Mouse (Mus musculus) T-helper 2 cell (primary cell): Measurements from ENCODE around the gene Lasp1.
"Not testable (repeated sequence)": the region's sequence is repeated elsewhere in the genome, so short reads cannot be mapped to it uniquely, and the experiment has no call there.

Experiments used
- in situ Hi-C: fragments of 300-600 bp; cut with MboI, MseI; formaldehyde crosslinking; loops from one replicate; pipeline ENCODE4 v1.15.1; 2025; ENCODE audit warnings: high pct_unique_total_duplicates

Lasp1 gene

DNA sequence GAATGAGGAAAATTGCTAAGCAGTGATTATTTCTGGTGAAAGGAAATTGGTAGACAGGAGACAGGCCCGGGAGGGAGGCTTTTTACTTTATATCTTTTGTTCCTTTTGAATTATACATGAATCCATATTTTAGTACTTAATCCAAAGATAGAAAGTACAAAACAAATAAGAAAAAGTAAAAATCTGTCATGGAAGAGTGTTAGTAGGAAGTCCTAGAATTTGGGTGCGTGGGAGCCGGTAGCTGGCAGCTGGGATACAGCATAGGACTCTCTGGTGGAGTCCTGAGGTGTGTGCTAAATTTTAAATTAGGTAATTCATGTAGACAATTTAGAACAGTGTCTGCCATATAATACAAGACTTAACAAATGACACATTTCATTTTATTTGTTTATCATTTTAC lies 68.8 kb downstream of the Lasp1 start:
- in situ Hi-C loops: no loop called here

- in situ Hi-C loops: not testable (repeated sequence)
Observed at GRCm38 (mm10) chr11:97872378-97872777, 73.6 kb downstream of the Lasp1 start.

DNA sequence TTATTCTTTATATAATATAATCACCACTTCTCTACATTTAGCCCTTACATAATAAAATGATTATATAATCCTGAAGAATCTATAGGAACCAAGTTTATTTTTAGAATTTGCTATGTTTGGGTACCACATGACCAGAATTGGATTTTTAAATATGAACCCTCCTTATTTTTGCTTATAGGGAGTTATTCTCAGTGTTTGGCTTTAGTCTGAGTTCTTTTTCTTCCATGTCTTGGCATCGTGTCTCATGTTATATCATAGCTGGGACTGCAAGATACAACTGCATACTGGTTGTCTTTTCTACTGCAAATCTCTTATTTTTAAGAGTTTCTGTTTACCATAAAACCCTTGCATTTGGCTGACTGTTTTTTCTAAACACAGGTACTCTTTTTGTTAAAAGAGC lies 75.6 kb downstream of the Lasp1 start:
- in situ Hi-C loops: no loop called here

DNA sequence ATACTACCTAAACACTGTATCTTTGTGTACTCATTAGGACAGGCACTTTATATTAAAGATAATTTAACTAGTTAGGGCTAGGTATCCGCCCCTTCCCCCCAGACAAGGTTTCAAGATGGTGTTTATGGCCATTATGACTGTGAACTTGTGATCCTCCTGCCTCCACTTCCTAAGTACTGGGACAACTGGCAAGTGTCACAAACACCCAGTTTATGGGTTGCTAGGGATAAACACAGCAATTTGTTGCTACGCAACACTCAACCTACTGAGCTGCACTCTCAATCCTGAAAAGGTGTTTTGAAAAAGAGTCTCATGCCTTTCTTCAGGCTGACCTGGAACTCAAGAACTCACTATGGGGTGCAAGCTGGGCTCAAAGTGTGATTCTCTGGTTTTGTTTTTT lies 78.5 kb downstream of the Lasp1 start:
- in situ Hi-C loops: no loop called here

GRCm38 (mm10) chr11:97880362-97880761 lies 81.6 kb downstream of the Lasp1 start:
- in situ Hi-C loops: no loop called here

- in situ Hi-C loops: no loop called here
Observed at GRCm38 (mm10) chr11:97883542-97883917, 84.7 kb downstream of the Lasp1 start.

- in situ Hi-C loops: no loop called here
Observed at GRCm38 (mm10) chr11:97883918-97884600, 85.3 kb downstream of the Lasp1 start, which contains the start of gene Fbxo47. Fbxo47 (minus strand) TSS chr11:97884154.

- in situ Hi-C loops: loop anchor here (5.0 kb wide), 1 partner anchor 92 kb away; no protein-coding TSS in a partner anchor
Observed at GRCm38 (mm10) chr11:97884601-97885185, 85.9 kb downstream of the Lasp1 start.

- in situ Hi-C loops: loop anchor here (5.0 kb wide), 1 partner anchor 93 kb away; no protein-coding TSS in a partner anchor
Observed at GRCm38 (mm10) chr11:97885296-97885915, 86.6 kb downstream of the Lasp1 start.
